Mouse (Mus musculus): ENCODE data around the gene Klk1b4.

DNA sequence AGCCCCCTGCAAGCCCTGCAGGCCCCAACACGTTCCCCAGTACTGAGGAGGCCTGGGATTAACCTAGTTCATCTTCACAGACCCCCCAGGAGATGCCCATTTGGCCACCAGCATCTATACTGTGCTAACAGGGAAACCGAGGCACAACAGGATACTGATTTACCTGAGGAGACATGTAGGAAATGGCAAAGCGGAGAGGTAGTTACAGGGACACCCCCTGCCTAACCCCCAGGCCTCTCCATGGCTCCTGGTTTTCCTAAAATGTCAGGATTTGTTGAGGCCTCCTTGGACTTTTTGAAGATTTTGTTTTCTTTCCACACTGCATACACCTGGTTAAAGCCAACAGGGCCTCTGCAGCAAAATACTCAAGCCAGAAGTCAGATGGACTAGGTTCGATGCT is 50.0 kb downstream of the Klk1b4 start, which contains the start of gene Acp4:
- TF ChIP-seq CTCF (IDR thresholded peaks at IDR 0.05; ENCODE audit: borderline replicate concordance, insufficient read depth, low read depth, low read length) (no peak), POLR2A (IDR thresholded peaks at IDR 0.05; ENCODE audit: borderline replicate concordance, insufficient read depth, low read length) (no peak)
